Comparison of ENCODE assay signal across 8 mouse cellular contexts in genomic region chr13:112308672-112309071, GRCm38 (mm10). TPM values are rescaled to one million over a fixed set of nuclear protein-coding genes. Genes with fewer than 3 reads are reported as not detected.
DNase-seq lines count a peak whose midpoint lies in the region; ATAC-seq and TF ChIP-seq lines count a peak whose summit lies in the region.

No protein-coding gene starts in this region.

- no peak overlapping the region for H3K4me3 ChIP-seq in hindbrain, embryonic 11.5 days (ENCODE audit: low read depth, low read length)
- no peak overlapping the region for H3K4me3 ChIP-seq in hindbrain, embryonic 16.5 days (ENCODE audit: low read length)
- no peak overlapping the region for H3K4me3 ChIP-seq in C2C12 (ENCODE audit: insufficient read depth, poor library complexity, severe bottlenecking)
- no peak overlapping the region for H3K4me3 ChIP-seq in liver, embryonic 14.5 days (ENCODE audit: insufficient read depth in 1 of 2, low read depth in 2 of 2, low read length in 2 of 2)
- no peak overlapping the region for H3K4me3 ChIP-seq in small intestine, adult 2 months (ENCODE audit: low read depth, low read length)

- no peaks in the 10 kb centered on the region for H3K9me3 ChIP-seq in hindbrain, embryonic 11.5 days (ENCODE audit: control insufficient read depth, low read length)
- no peaks in the 10 kb centered on the region for H3K9me3 ChIP-seq in hindbrain, embryonic 16.5 days (ENCODE audit: control insufficient read depth, low read length)
- H3K9me3 ChIP-seq in liver, embryonic 14.5 days (ENCODE audit: control insufficient read depth, low read length), result no peaks in the 10 kb centered on the region

- H3K4me1 ChIP-seq in hindbrain, embryonic 11.5 days (replicated peaks; ENCODE audit: control insufficient read depth, insufficient read depth, low read length), result no peaks in the 10 kb centered on the region
- no peaks in the 10 kb centered on the region for H3K4me1 ChIP-seq in hindbrain, embryonic 16.5 days (ENCODE audit: control insufficient read depth, insufficient read depth, low read depth, low read length)
- no peaks in the 10 kb centered on the region for H3K4me1 ChIP-seq in liver, embryonic 14.5 days (replicated peaks; ENCODE audit: control insufficient read depth in 2 of 2, insufficient read depth in 2 of 2, low read length in 1 of 2)
- H3K4me1 ChIP-seq in small intestine, adult 2 months (ENCODE audit: control insufficient read depth, insufficient read depth, insufficient read length, low read length), result no peaks in the 10 kb centered on the region

- intact Hi-C loops in gastrocnemius, postnatal 36 days (cut with DNase I), result loop anchor here (2.0 kb wide), 1 partner anchor 202 kb away; no protein-coding TSS in a partner anchor

- H3K27me3 ChIP-seq in hindbrain, embryonic 11.5 days (ENCODE audit: control insufficient read depth, insufficient read depth, low read length), result no peaks in the 10 kb centered on the region
- no peaks in the 10 kb centered on the region for H3K27me3 ChIP-seq in hindbrain, embryonic 16.5 days (replicated peaks; ENCODE audit: control insufficient read depth, insufficient read depth, low read length)
- H3K27me3 ChIP-seq in C2C12 (ENCODE audit: control insufficient read depth, insufficient read depth, insufficient read length), result no peaks in the 10 kb centered on the region
- no peaks in the 10 kb centered on the region for H3K27me3 ChIP-seq in liver, embryonic 14.5 days (ENCODE audit: control insufficient read depth, insufficient read depth, low read length)
- H3K27me3 ChIP-seq in small intestine, adult 2 months (ENCODE audit: control insufficient read depth, insufficient read depth, low read length), result no peaks in the 10 kb centered on the region

- WGBS in hindbrain, embryonic 11.5 days, result 21% methylated on average over 1 of the region's 1 CpGs
- WGBS in hindbrain, embryonic 16.5 days, result 7% methylated on average over 1 of the region's 1 CpGs
- WGBS in liver, embryonic 14.5 days (ENCODE audit: insufficient replicate concordance), result 5% methylated on average over 1 of the region's 1 CpGs
- 4% methylated on average over 1 of the region's 1 CpGs for WGBS in small intestine, adult 2 months

- no peaks in the 10 kb centered on the region for H3K36me3 ChIP-seq in hindbrain, embryonic 11.5 days (ENCODE audit: control insufficient read depth, insufficient read depth, low read length)
- H3K36me3 ChIP-seq in hindbrain, embryonic 16.5 days (ENCODE audit: control insufficient read depth, insufficient read depth, low read length), result no peaks in the 10 kb centered on the region
- H3K36me3 ChIP-seq in C2C12 (ENCODE audit: control insufficient read depth, insufficient read depth), result no peaks in the 10 kb centered on the region
- no peaks in the 10 kb centered on the region for H3K36me3 ChIP-seq in liver, embryonic 14.5 days (replicated peaks; ENCODE audit: control insufficient read depth, insufficient read depth, low read depth)
- no peaks in the 10 kb centered on the region for H3K36me3 ChIP-seq in small intestine, adult 2 months (ENCODE audit: control insufficient read depth, insufficient read depth, low read length)

- TF ChIP-seq CTCF in C2C12 (IDR thresholded peaks at IDR 0.05; ENCODE audit: control insufficient read depth, insufficient read depth, insufficient read length), result peak; percentile 69
- peak; percentile 53 for TF ChIP-seq CTCF in liver, embryonic 14.5 days (IDR thresholded peaks at IDR 0.05; ENCODE audit: low read depth)
- peak; percentile 75; the same call in 1 of the 2 replicates for TF ChIP-seq CTCF in small intestine, adult 2 months (IDR thresholded peaks at IDR 0.05; ENCODE audit: extremely low read depth, insufficient read length, insufficient replicate concordance, low read depth, low read length)

- DNase-seq in hindbrain, embryonic 11.5 days (ENCODE audit: low spot score), result peak; percentile 50
- peak; percentile 73 to 92 for DNase-seq in adrenal gland, adult (ENCODE audit: inconsistent age in 2 of 2, low spot score in 1 of 2)
- DNase-seq in gastrocnemius, postnatal 36 days, result peak; percentile 31 to 40
- DNase-seq in liver, embryonic 14.5 days (ENCODE audit: low read depth in 3 of 3, low spot score in 3 of 3), result no peak
- no peak for DNase-seq in cerebellum, adult 11-12 months

- no peak for TF ChIP-seq EP300 in liver, embryonic 14.5 days (IDR thresholded peaks at IDR 0.05; ENCODE audit: low read depth)

- no peak for TF ChIP-seq POLR2A in small intestine, adult 2 months (IDR thresholded peaks at IDR 0.05; ENCODE audit: low read depth, low read length)

- H3ac ChIP-seq in C2C12 (ENCODE audit: control insufficient read depth, insufficient read length, low read depth), result no peak overlapping the region

- no peaks in the 10 kb centered on the region for H3K79me2 ChIP-seq in C2C12 (ENCODE audit: control insufficient read depth, insufficient read depth)

- H3K9ac ChIP-seq in hindbrain, embryonic 11.5 days (ENCODE audit: low read depth, low read length), result no peak overlapping the region
- no peak overlapping the region for H3K9ac ChIP-seq in hindbrain, embryonic 16.5 days (ENCODE audit: low read depth, low read length)
- H3K9ac ChIP-seq in liver, embryonic 14.5 days (replicated peaks), result no peak overlapping the region

- H3K4me2 ChIP-seq in hindbrain, embryonic 11.5 days (replicated peaks; ENCODE audit: low read depth, low read length), result no peak overlapping the region
- H3K4me2 ChIP-seq in hindbrain, embryonic 16.5 days (ENCODE audit: low read length), result no peak overlapping the region
- no peak overlapping the region for H3K4me2 ChIP-seq in liver, embryonic 14.5 days (ENCODE audit: low read depth)

- ATAC-seq in hindbrain, embryonic 11.5 days (ENCODE audit: low FRiP score), result no peak
- no peak for ATAC-seq in hindbrain, embryonic 16.5 days
- ATAC-seq in liver, embryonic 14.5 days (ENCODE audit: insufficient read depth), result no peak

- H3K79me3 ChIP-seq in C2C12 (ENCODE audit: low read depth), result no peaks in the 10 kb centered on the region

- H3K27ac ChIP-seq in hindbrain, embryonic 11.5 days (ENCODE audit: low read depth, low read length), result no peak overlapping the region
- H3K27ac ChIP-seq in hindbrain, embryonic 16.5 days (ENCODE audit: low read depth, low read length), result no peak overlapping the region
- H3K27ac ChIP-seq in liver, embryonic 14.5 days, result no peak overlapping the region
- no peak overlapping the region for H3K27ac ChIP-seq in small intestine, adult 2 months (ENCODE audit: insufficient read depth, low read depth, low read length)

TF ChIP-seq in C2C12, 6 proteins besides CTCF, POLR2A, EP300 and RAD21:
- TF ChIP-seq MAX (IDR thresholded peaks at IDR 0.05) (no peak), FOSL1 (IDR thresholded peaks at IDR 0.05; ENCODE audit: insufficient read depth, low read length, poor library complexity, severe bottlenecking) (no peak), CEBPB (IDR thresholded peaks at IDR 0.05; ENCODE audit: low read depth) (no peak), MYOD1 (IDR thresholded peaks at IDR 0.05; ENCODE audit: control insufficient read depth, insufficient read length, low read depth) (no peak), USF1 (IDR thresholded peaks at IDR 0.05; ENCODE audit: low read depth) (no peak), MYOG (IDR thresholded peaks at IDR 0.05; ENCODE audit: control insufficient read depth, extremely low read depth, insufficient read length) (no peak)

RNA-seq across cellular contexts. Expression of gene Ankrd55, which starts 20.4 kb away (rescaled TPM):
- polyA plus RNA-seq in hindbrain, embryonic 11.5 days (2014; fragmentation: Nextera tagmentation; extraction: Ambion mirVana), result 1.7 TPM in 2 replicates
- 9.9 and 12.6 TPM in 2 replicates for polyA plus RNA-seq in hindbrain, embryonic 16.5 days (2015; fragmentation: Nextera tagmentation; extraction: Ambion mirVana)
- 0.18 TPM for polyA plus RNA-seq in C2C12 (2012; fragmentation: generic; extraction: Trizol)
- total RNA-seq in gastrocnemius, postnatal 36 days (2021), result not detected
- polyA plus RNA-seq in liver, embryonic 14.5 days (2012; rRNA removed), result 0.06 and 0.10 TPM in 2 replicates
- 0.08 and 0.13 TPM in 2 replicates for polyA plus RNA-seq in liver, embryonic 14.5 days (2014; fragmentation: Nextera tagmentation; extraction: Ambion mirVana)
- polyA plus RNA-seq in small intestine, adult 2 months (2012; rRNA removed), result 0.20 and 0.27 TPM in 2 replicates

Comparison
In these comparisons a context has a peak if more than half of its experiments do, and no peak if none do; other contexts are left out.
1. DNase-seq: peak in hindbrain, embryonic 11.5 days (single experiment), adrenal gland, adult (2 of 2) and gastrocnemius, postnatal 36 days (2 of 2); none in liver, embryonic 14.5 days (0 of 3) and cerebellum, adult 11-12 months (single experiment).
2. Peak in every context shown above with its lines, with median percentiles within 50 percentile points of each other: CTCF ChIP-seq.